Mouse (Mus musculus) C3H10T1/2 (cell line): ENCODE measurements around the gene Fcrl1. TPM values are rescaled to one million over a fixed set of nuclear protein-coding genes. Genes with fewer than 3 reads are reported as not detected.

Source experiments
- polyA plus RNA-seq, 2 experiments: library from polyadenylated mRNA; unstranded; fragments of >200 nt; fragmentation: generic; extraction: Trizol; gene quantifications; one replicate each; pipeline ENCODE4 v1.2.1; 2012; ENCODE audit warnings: missing spikeins in 2 of 2

Fcrl1 gene
- not detected for polyA plus RNA-seq

GRCm38 (mm10) chr3:87376195-87377165 is at the start of gene Fcrl1:
Gene Fcrl1, plus strand, starts transcription at chr3:87376387.

GRCm38 (mm10) chr3:87357581-87357980 is 18.6 kb upstream of the Fcrl1 start, which contains the start of gene Cd5l:
Gene Cd5l, plus strand, starts transcription at chr3:87357881.

GRCm38 (mm10) chr3:87435479-87435878 is 59.3 kb downstream of the Fcrl1 start, which contains the start of gene Fcrl5:
Gene Fcrl5, plus strand, starts transcription at chr3:87435773.

Other genes starting within 250 kb of the Fcrl1 start
- gene Kirrel, start 201.6 kb upstream of the Fcrl1 start, polyA plus RNA-seq, result 10 to 100 TPM in 1 of 2 experiments, 1 to 10 TPM in 1; 5.8 to 35.9 TPM
- not detected for gene Fcrls, start 112.6 kb upstream of the Fcrl1 start, polyA plus RNA-seq
- not detected for gene Cd5l, start 18.5 kb upstream of the Fcrl1 start, polyA plus RNA-seq
- gene Fcrl5, start 59.4 kb downstream of the Fcrl1 start, polyA plus RNA-seq, result not detected
- 1 to 10 TPM in 1 of 2 experiments, under 1 TPM in 1; 0.22 to 3.2 TPM for gene Etv3, start 149.0 kb downstream of the Fcrl1 start, polyA plus RNA-seq
- gene Arhgef11, start 241.2 kb downstream of the Fcrl1 start, polyA plus RNA-seq, result 10 to 100 TPM in 1 of 2 experiments, under 1 TPM in 1; 0.95 to 10.5 TPM